Mouse (Mus musculus): ENCODE results near the gene Ttc8. TPM values are rescaled to one million over a fixed set of nuclear protein-coding genes. Genes with fewer than 3 reads are reported as not detected.
A peak's percentile ranks its signal among the peaks of the same experiment; 100 is the strongest.
"Not testable (repeated sequence)": the region's sequence is repeated elsewhere in the genome, so short reads cannot be mapped to it uniquely, and the experiment has no call there.

Gene Ttc8
- polyA plus RNA-seq, 1 experiment = 36.1 TPM

GRCm38 (mm10) chr12:98932856-98933255 is 12.5 kb downstream of the Ttc8 start:
- no peak for DNase-seq
- 93% methylated on average over 1 of the region's 1 CpGs for WGBS

GRCm38 (mm10) chr12:98951295-98951694 is 30.9 kb downstream of the Ttc8 start:
- H3K36me3 ChIP-seq (ENCODE audit: control insufficient read depth, insufficient read depth, low read length); H3K4me1 ChIP-seq (ENCODE audit: control insufficient read depth, insufficient read depth, low read length); DNase-seq; H3K27me3 ChIP-seq (replicated peaks; ENCODE audit: control insufficient read depth, insufficient read depth, low read length); H3K4me3 ChIP-seq (ENCODE audit: insufficient read depth, low read depth, low read length); H3K27ac ChIP-seq (ENCODE audit: insufficient read depth, low read depth, low read length): not testable (repeated sequence)
- WGBS = 88% methylated on average over 5 of the region's 5 CpGs

More at GRCm38 (mm10) chr12:98932856-98933255, 12.5 kb downstream of the Ttc8 start:
- H3K36me3 ChIP-seq (ENCODE audit: control insufficient read depth, insufficient read depth, low read length) = no peaks in the 10 kb centered on the region
- TF ChIP-seq CTCF (conservative IDR thresholded peaks at IDR 0.05; ENCODE audit: insufficient read depth, insufficient read length, low read depth, low read length) (no peak), POLR2A (IDR thresholded peaks at IDR 0.05; ENCODE audit: low read depth, low read length) (no peak)
- H3K4me3 ChIP-seq (ENCODE audit: insufficient read depth, low read depth, low read length) = no peak overlapping the region
- H3K27me3 ChIP-seq (replicated peaks; ENCODE audit: control insufficient read depth, insufficient read depth, low read length) = no peaks in the 10 kb centered on the region
- H3K27ac ChIP-seq (ENCODE audit: insufficient read depth, low read depth, low read length) = no peak overlapping the region
- no peaks in the 10 kb centered on the region for H3K4me1 ChIP-seq (ENCODE audit: control insufficient read depth, insufficient read depth, low read length)

GRCm38 (mm10) chr12:98956951-98957350 is 36.6 kb downstream of the Ttc8 start:
- Histone ChIP-seq H3K36me3 (ENCODE audit: control insufficient read depth, insufficient read depth, low read length) (no peaks in the 10 kb centered on the region), H3K27me3 (replicated peaks; ENCODE audit: control insufficient read depth, insufficient read depth, low read length) (no peaks in the 10 kb centered on the region), H3K27ac (ENCODE audit: insufficient read depth, low read depth, low read length) (no peak overlapping the region), H3K4me3 (ENCODE audit: insufficient read depth, low read depth, low read length) (no peak overlapping the region), H3K4me1 (ENCODE audit: control insufficient read depth, insufficient read depth, low read length) (no peaks in the 10 kb centered on the region)
- no peak for DNase-seq
- TF ChIP-seq CTCF (conservative IDR thresholded peaks at IDR 0.05; ENCODE audit: insufficient read depth, insufficient read length, low read depth, low read length) (no peak), POLR2A (IDR thresholded peaks at IDR 0.05; ENCODE audit: low read depth, low read length) (no peak)
- 94% methylated on average over 2 of the region's 2 CpGs for WGBS

GRCm38 (mm10) chr12:98957455-98957854 is 37.1 kb downstream of the Ttc8 start:
- 88% methylated on average over 11 of the region's 11 CpGs for WGBS

GRCm38 (mm10) chr12:98961008-98961407 is 40.6 kb downstream of the Ttc8 start:
- no peak for DNase-seq
- Histone ChIP-seq H3K4me3 (ENCODE audit: insufficient read depth, low read depth, low read length) (no peak overlapping the region), H3K27ac (ENCODE audit: insufficient read depth, low read depth, low read length) (no peak overlapping the region), H3K27me3 (replicated peaks; ENCODE audit: control insufficient read depth, insufficient read depth, low read length) (no peaks in the 10 kb centered on the region), H3K4me1 (ENCODE audit: control insufficient read depth, insufficient read depth, low read length) (peaks cover 5% of the 10 kb centered on the region; the same call in 1 of the 2 replicates), H3K36me3 (ENCODE audit: control insufficient read depth, insufficient read depth, low read length) (no peaks in the 10 kb centered on the region; the same call in 1 of the 2 replicates)
- WGBS = 83% methylated on average over 7 of the region's 7 CpGs
- TF ChIP-seq CTCF (conservative IDR thresholded peaks at IDR 0.05; ENCODE audit: insufficient read depth, insufficient read length, low read depth, low read length) (no peak), POLR2A (IDR thresholded peaks at IDR 0.05; ENCODE audit: low read depth, low read length) (no peak)

More at GRCm38 (mm10) chr12:98957455-98957854, 37.1 kb downstream of the Ttc8 start:
- no peak for TF ChIP-seq CTCF (conservative IDR thresholded peaks at IDR 0.05; ENCODE audit: insufficient read depth, insufficient read length, low read depth, low read length)
- TF ChIP-seq POLR2A (IDR thresholded peaks at IDR 0.05; ENCODE audit: low read depth, low read length) = no peak
- no peak for DNase-seq
- Histone ChIP-seq H3K36me3 (ENCODE audit: control insufficient read depth, insufficient read depth, low read length) (no peaks in the 10 kb centered on the region; the same call in 1 of the 2 replicates), H3K4me3 (ENCODE audit: insufficient read depth, low read depth, low read length) (no peak overlapping the region), H3K27ac (ENCODE audit: insufficient read depth, low read depth, low read length) (no peak overlapping the region), H3K4me1 (ENCODE audit: control insufficient read depth, insufficient read depth, low read length) (no peaks in the 10 kb centered on the region), H3K27me3 (replicated peaks; ENCODE audit: control insufficient read depth, insufficient read depth, low read length) (no peaks in the 10 kb centered on the region)

GRCm38 (mm10) chr12:98961415-98961814 is 41.0 kb downstream of the Ttc8 start:
- Histone ChIP-seq H3K36me3 (ENCODE audit: control insufficient read depth, insufficient read depth, low read length) (no peaks in the 10 kb centered on the region; the same call in 1 of the 2 replicates), H3K4me1 (ENCODE audit: control insufficient read depth, insufficient read depth, low read length) (peaks cover 8% of the 10 kb centered on the region; the same call in 1 of the 2 replicates), H3K27ac (ENCODE audit: insufficient read depth, low read depth, low read length) (no peak overlapping the region), H3K4me3 (ENCODE audit: insufficient read depth, low read depth, low read length) (no peak overlapping the region), H3K27me3 (replicated peaks; ENCODE audit: control insufficient read depth, insufficient read depth, low read length) (no peaks in the 10 kb centered on the region)
- WGBS = 80% methylated on average over 4 of the region's 4 CpGs
- TF ChIP-seq POLR2A (IDR thresholded peaks at IDR 0.05; ENCODE audit: low read depth, low read length) = no peak
- TF ChIP-seq CTCF (conservative IDR thresholded peaks at IDR 0.05; ENCODE audit: insufficient read depth, insufficient read length, low read depth, low read length) = no peak
- no peak for DNase-seq

GRCm38 (mm10) chr12:98965441-98966135 is 45.2 kb downstream of the Ttc8 start:
- H3K4me3 ChIP-seq (ENCODE audit: insufficient read depth, low read depth, low read length) = no peak overlapping the region
- H3K4me1 ChIP-seq (ENCODE audit: control insufficient read depth, insufficient read depth, low read length) = peaks cover 12% of the 10 kb centered on the region; the same call in 1 of the 2 replicates
- 45% methylated on average over 4 of the region's 4 CpGs for WGBS
- H3K27me3 ChIP-seq (replicated peaks; ENCODE audit: control insufficient read depth, insufficient read depth, low read length) = no peaks in the 10 kb centered on the region
- peak; percentile 92 for DNase-seq
- H3K36me3 ChIP-seq (ENCODE audit: control insufficient read depth, insufficient read depth, low read length) = no peaks in the 10 kb centered on the region; the same call in 1 of the 2 replicates
- peak overlapping the region; percentile 99 for H3K27ac ChIP-seq (ENCODE audit: insufficient read depth, low read depth, low read length)
- TF ChIP-seq CTCF (conservative IDR thresholded peaks at IDR 0.05; ENCODE audit: insufficient read depth, insufficient read length, low read depth, low read length) (no peak), POLR2A (IDR thresholded peaks at IDR 0.05; ENCODE audit: low read depth, low read length) (no peak)

Data from kidney, adult 2 months (tissue).